Mouse (Mus musculus): ENCODE measurements around the gene Rps18. TPM values are rescaled to one million over a fixed set of nuclear protein-coding genes. Genes with fewer than 3 reads are reported as not detected.
"Not testable (repeated sequence)": the region's sequence is repeated elsewhere in the genome, so short reads cannot be mapped to it uniquely, and the experiment has no call there.

Rps18 gene
- total RNA-seq, 2 experiments from 2014 or later: 194 to 779 TPM

- ATAC-seq (replicated peaks; ENCODE audit: low FRiP score, poor library complexity, severe bottlenecking): no peak
Observed at GRCm38 (mm10) chr17:33911813-33912414, 43.9 kb downstream of the Rps18 start.

GRCm38 (mm10) chr17:33911052-33911812 lies 44.6 kb downstream of the Rps18 start:
- ATAC-seq (replicated peaks; ENCODE audit: low FRiP score, poor library complexity, severe bottlenecking): no peak

GRCm38 (mm10) chr17:33910346-33911051 lies 45.3 kb downstream of the Rps18 start:
- ATAC-seq (replicated peaks; ENCODE audit: low FRiP score, poor library complexity, severe bottlenecking): no peak

GRCm38 (mm10) chr17:33909869-33910250 lies 45.9 kb downstream of the Rps18 start:
- peak; percentile 10; the same call in 1 of the 2 replicates for ATAC-seq (replicated peaks; ENCODE audit: low FRiP score, poor library complexity, severe bottlenecking)

GRCm38 (mm10) chr17:33909077-33909868 lies 46.5 kb downstream of the Rps18 start, which contains the start of gene Daxx:
TSS of gene Daxx (plus strand) at chr17:33909414.
- peak; percentile 94 for ATAC-seq (replicated peaks; ENCODE audit: low FRiP score, poor library complexity, severe bottlenecking)

GRCm38 (mm10) chr17:33908331-33909076 lies 47.3 kb downstream of the Rps18 start:
- peak; percentile 66 for ATAC-seq (replicated peaks; ENCODE audit: low FRiP score, poor library complexity, severe bottlenecking)

- ATAC-seq (replicated peaks; ENCODE audit: low FRiP score, poor library complexity, severe bottlenecking): not testable (repeated sequence)
Observed at GRCm38 (mm10) chr17:33904835-33905234, 51.0 kb downstream of the Rps18 start, which contains the start of gene Platr17. TSS of gene Platr17 (plus strand) at chr17:33905135.

GRCm38 (mm10) chr17:33903911-33904651 lies 51.7 kb downstream of the Rps18 start:
- ATAC-seq (replicated peaks; ENCODE audit: low FRiP score, poor library complexity, severe bottlenecking): not testable (repeated sequence)

GRCm38 (mm10) chr17:33902491-33902890 lies 53.3 kb downstream of the Rps18 start:
- ATAC-seq (replicated peaks; ENCODE audit: low FRiP score, poor library complexity, severe bottlenecking): no peak

- ATAC-seq (replicated peaks; ENCODE audit: low FRiP score, poor library complexity, severe bottlenecking): no peak
Observed at GRCm38 (mm10) chr17:33902079-33902478, 53.7 kb downstream of the Rps18 start.

Other genes with a start within 250 kb of the Rps18 start
Only the 30 nearest of the 33 such genes appear.
- gene Rab11b, start 195.5 kb downstream of the Rps18 start, total RNA-seq (2015; ENCODE audit: low replicate concordance): 59.1 and 87.6 TPM in 2 replicates
- gene Rab11b, start 195.5 kb downstream of the Rps18 start, total RNA-seq (2017; ENCODE audit: low replicate concordance): 42.6 and 46.8 TPM in 2 replicates
- gene Angptl4, start 174.2 kb downstream of the Rps18 start, total RNA-seq (2015; ENCODE audit: low replicate concordance): 0.36 and 0.84 TPM in 2 replicates
- gene Angptl4, start 174.2 kb downstream of the Rps18 start, total RNA-seq (2017; ENCODE audit: low replicate concordance): 0.77 TPM in 1 of 2 replicates, not detected in the other
- 5.0 TPM in 1 of 2 replicates, not detected in the other for gene Kank3, start 145.5 kb downstream of the Rps18 start, total RNA-seq (2015; ENCODE audit: low replicate concordance)
- gene Kank3, start 145.5 kb downstream of the Rps18 start, total RNA-seq (2017; ENCODE audit: low replicate concordance): 2.7 TPM in 1 of 2 replicates, not detected in the other
- gene Rps28, start 131.4 kb downstream of the Rps18 start, total RNA-seq (2015; ENCODE audit: low replicate concordance): 383 and 392 TPM in 2 replicates
- gene Rps28, start 131.4 kb downstream of the Rps18 start, total RNA-seq (2017; ENCODE audit: low replicate concordance): 429 and 508 TPM in 2 replicates
- 95.5 and 109 TPM in 2 replicates for gene Ndufa7, start 131.4 kb downstream of the Rps18 start, total RNA-seq (2015; ENCODE audit: low replicate concordance)
- gene Ndufa7, start 131.4 kb downstream of the Rps18 start, total RNA-seq (2017; ENCODE audit: low replicate concordance): 42.4 and 46.1 TPM in 2 replicates
- 2.9 TPM in 1 of 2 replicates, not detected in the other for gene Cd320, start 112.9 kb downstream of the Rps18 start, total RNA-seq (2015; ENCODE audit: low replicate concordance)
- gene Cd320, start 112.9 kb downstream of the Rps18 start, total RNA-seq (2017; ENCODE audit: low replicate concordance): 0.39 TPM in 1 of 2 replicates, not detected in the other
- gene Gm7029, start 82.2 kb downstream of the Rps18 start, total RNA-seq (2015; ENCODE audit: low replicate concordance): not detected in 2 replicates
- not detected in 2 replicates for gene Gm7029, start 82.2 kb downstream of the Rps18 start, total RNA-seq (2017; ENCODE audit: low replicate concordance)
- gene Kifc1, start 65.3 kb downstream of the Rps18 start, total RNA-seq (2015; ENCODE audit: low replicate concordance): 89.3 and 150 TPM in 2 replicates
- gene Kifc1, start 65.3 kb downstream of the Rps18 start, total RNA-seq (2017; ENCODE audit: low replicate concordance): 479 and 506 TPM in 2 replicates
- gene Platr17, start 50.9 kb downstream of the Rps18 start, total RNA-seq (2015; ENCODE audit: low replicate concordance): not detected in 2 replicates
- gene Platr17, start 50.9 kb downstream of the Rps18 start, total RNA-seq (2017; ENCODE audit: low replicate concordance): not detected in 2 replicates
- 18.0 and 23.9 TPM in 2 replicates for gene Daxx, start 46.6 kb downstream of the Rps18 start, total RNA-seq (2015; ENCODE audit: low replicate concordance)
- gene Daxx, start 46.6 kb downstream of the Rps18 start, total RNA-seq (2017; ENCODE audit: low replicate concordance): 23.4 and 29.3 TPM in 2 replicates
- 86.1 and 88.4 TPM in 2 replicates for gene Tapbp, start 40.1 kb downstream of the Rps18 start, total RNA-seq (2015; ENCODE audit: low replicate concordance)
- 88.8 and 97.2 TPM in 2 replicates for gene Tapbp, start 40.1 kb downstream of the Rps18 start, total RNA-seq (2017; ENCODE audit: low replicate concordance)
- 11.7 and 23.8 TPM in 2 replicates for gene Zbtb22, start 40.1 kb downstream of the Rps18 start, total RNA-seq (2015; ENCODE audit: low replicate concordance)
- 20.3 and 28.8 TPM in 2 replicates for gene Zbtb22, start 40.1 kb downstream of the Rps18 start, total RNA-seq (2017; ENCODE audit: low replicate concordance)
- 8.6 and 13.4 TPM in 2 replicates for gene Rgl2, start 26.5 kb downstream of the Rps18 start, total RNA-seq (2015; ENCODE audit: low replicate concordance)
- gene Rgl2, start 26.5 kb downstream of the Rps18 start, total RNA-seq (2017; ENCODE audit: low replicate concordance): 11.3 and 29.0 TPM in 2 replicates
- gene Pfdn6, start 15.7 kb downstream of the Rps18 start, total RNA-seq (2015; ENCODE audit: low replicate concordance): 52.0 and 68.1 TPM in 2 replicates
- 40.0 and 109 TPM in 2 replicates for gene Pfdn6, start 15.7 kb downstream of the Rps18 start, total RNA-seq (2017; ENCODE audit: low replicate concordance)
- gene Wdr46, start 15.3 kb downstream of the Rps18 start, total RNA-seq (2015; ENCODE audit: low replicate concordance): 3.6 and 11.3 TPM in 2 replicates
- 4.6 and 8.2 TPM in 2 replicates for gene Wdr46, start 15.3 kb downstream of the Rps18 start, total RNA-seq (2017; ENCODE audit: low replicate concordance)
- not detected in 2 replicates for gene B3galt4, start 4.5 kb downstream of the Rps18 start, total RNA-seq (2015; ENCODE audit: low replicate concordance)
- 0.26 and 2.8 TPM in 2 replicates for gene B3galt4, start 4.5 kb downstream of the Rps18 start, total RNA-seq (2017; ENCODE audit: low replicate concordance)
- 8.0 and 18.4 TPM in 2 replicates for gene Vps52, start 189 bp downstream of the Rps18 start, total RNA-seq (2015; ENCODE audit: low replicate concordance)
- gene Vps52, start 189 bp downstream of the Rps18 start, total RNA-seq (2017; ENCODE audit: low replicate concordance): 11.5 and 17.8 TPM in 2 replicates
- 315 and 400 TPM in 2 replicates for gene H2-K1, start 44.3 kb upstream of the Rps18 start, total RNA-seq (2015; ENCODE audit: low replicate concordance)
- gene H2-K1, start 44.3 kb upstream of the Rps18 start, total RNA-seq (2017; ENCODE audit: low replicate concordance): 167 and 182 TPM in 2 replicates
- gene Ring1, start 68.7 kb upstream of the Rps18 start, total RNA-seq (2015; ENCODE audit: low replicate concordance): 1.3 and 2.5 TPM in 2 replicates
- gene Ring1, start 68.7 kb upstream of the Rps18 start, total RNA-seq (2017; ENCODE audit: low replicate concordance): 1.9 and 2.0 TPM in 2 replicates
- gene H2-Ke6, start 72.1 kb upstream of the Rps18 start, total RNA-seq (2015; ENCODE audit: low replicate concordance): 40.4 and 50.3 TPM in 2 replicates
- gene H2-Ke6, start 72.1 kb upstream of the Rps18 start, total RNA-seq (2017; ENCODE audit: low replicate concordance): 10.8 and 14.9 TPM in 2 replicates
- gene Slc39a7, start 75.7 kb upstream of the Rps18 start, total RNA-seq (2015; ENCODE audit: low replicate concordance): 2.5 and 8.6 TPM in 2 replicates
- gene Slc39a7, start 75.7 kb upstream of the Rps18 start, total RNA-seq (2017; ENCODE audit: low replicate concordance): 18.9 and 20.7 TPM in 2 replicates
- gene Rxrb, start 75.8 kb upstream of the Rps18 start, total RNA-seq (2015; ENCODE audit: low replicate concordance): 5.4 and 8.4 TPM in 2 replicates
- gene Rxrb, start 75.8 kb upstream of the Rps18 start, total RNA-seq (2017; ENCODE audit: low replicate concordance): 11.5 and 14.5 TPM in 2 replicates
- gene Col11a2, start 83.4 kb upstream of the Rps18 start, total RNA-seq (2015; ENCODE audit: low replicate concordance): 0.36 and 0.42 TPM in 2 replicates
- gene Col11a2, start 83.4 kb upstream of the Rps18 start, total RNA-seq (2017; ENCODE audit: low replicate concordance): 2.1 and 2.9 TPM in 2 replicates
- not detected in 2 replicates for gene H2-Oa, start 136.3 kb upstream of the Rps18 start, total RNA-seq (2015; ENCODE audit: low replicate concordance)
- gene H2-Oa, start 136.3 kb upstream of the Rps18 start, total RNA-seq (2017; ENCODE audit: low replicate concordance): 0.39 and 1.5 TPM in 2 replicates
- 14.4 and 17.2 TPM in 2 replicates for gene H2-DMa, start 163.5 kb upstream of the Rps18 start, total RNA-seq (2015; ENCODE audit: low replicate concordance)
- 12.3 and 20.4 TPM in 2 replicates for gene H2-DMa, start 163.5 kb upstream of the Rps18 start, total RNA-seq (2017; ENCODE audit: low replicate concordance)
- gene Brd2, start 166.6 kb upstream of the Rps18 start, total RNA-seq (2015; ENCODE audit: low replicate concordance): 199 and 208 TPM in 2 replicates
- gene Brd2, start 166.6 kb upstream of the Rps18 start, total RNA-seq (2017; ENCODE audit: low replicate concordance): 191 and 208 TPM in 2 replicates
- gene H2-DMb2, start 187.3 kb upstream of the Rps18 start, total RNA-seq (2015; ENCODE audit: low replicate concordance): 3.2 and 4.6 TPM in 2 replicates
- gene H2-DMb2, start 187.3 kb upstream of the Rps18 start, total RNA-seq (2017; ENCODE audit: low replicate concordance): 2.0 and 2.8 TPM in 2 replicates
- gene H2-DMb1, start 197.1 kb upstream of the Rps18 start, total RNA-seq (2015; ENCODE audit: low replicate concordance): 18.0 and 34.8 TPM in 2 replicates
- 3.9 and 23.1 TPM in 2 replicates for gene H2-DMb1, start 197.1 kb upstream of the Rps18 start, total RNA-seq (2017; ENCODE audit: low replicate concordance)
- gene Tap1, start 231.6 kb upstream of the Rps18 start, total RNA-seq (2015; ENCODE audit: low replicate concordance): 12.6 and 21.0 TPM in 2 replicates
- gene Tap1, start 231.6 kb upstream of the Rps18 start, total RNA-seq (2017; ENCODE audit: low replicate concordance): 21.6 and 35.4 TPM in 2 replicates
- gene Psmb9, start 231.8 kb upstream of the Rps18 start, total RNA-seq (2015; ENCODE audit: low replicate concordance): 23.5 and 39.3 TPM in 2 replicates
- gene Psmb9, start 231.8 kb upstream of the Rps18 start, total RNA-seq (2017; ENCODE audit: low replicate concordance): 21.3 and 36.5 TPM in 2 replicates